Mouse (Mus musculus): ENCODE results near the gene Cpeb1.

DNA sequence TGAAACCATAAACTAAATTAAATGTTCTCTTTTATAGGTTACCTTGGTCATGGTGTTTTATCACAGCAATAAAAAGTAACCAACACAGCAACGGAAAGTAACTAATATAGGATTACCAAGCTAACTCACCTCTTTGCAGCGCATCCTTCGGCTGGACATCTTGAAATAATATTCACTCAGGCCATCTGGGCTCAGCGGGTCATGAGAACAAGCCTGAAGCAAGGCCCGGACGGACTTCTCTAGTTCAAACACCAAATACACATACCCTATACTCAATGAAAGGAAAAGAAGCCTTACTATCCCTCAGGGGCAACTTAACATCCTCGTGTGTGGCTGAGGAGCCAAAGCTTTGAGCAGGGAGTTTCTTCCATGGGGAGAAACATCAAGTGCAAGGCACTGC, 99.5 kb downstream of the Cpeb1 start:
- TF ChIP-seq POLR2A (IDR thresholded peaks at IDR 0.05; ENCODE audit: borderline replicate concordance, extremely low read depth, low read depth, low read length) (no peak), CTCF (IDR thresholded peaks at IDR 0.05; ENCODE audit: insufficient read depth, low read length) (no peak)
